Mouse (Mus musculus): Measurements from ENCODE around the gene Dnal4. TPM values are rescaled to one million over a fixed set of nuclear protein-coding genes. Genes with fewer than 3 reads are reported as not detected.
A peak's percentile ranks its signal among the peaks of the same experiment; 100 is the strongest.

Dnal4 gene
- total RNA-seq, 1 experiment from 2014 or later: 8.3 TPM

DNA sequence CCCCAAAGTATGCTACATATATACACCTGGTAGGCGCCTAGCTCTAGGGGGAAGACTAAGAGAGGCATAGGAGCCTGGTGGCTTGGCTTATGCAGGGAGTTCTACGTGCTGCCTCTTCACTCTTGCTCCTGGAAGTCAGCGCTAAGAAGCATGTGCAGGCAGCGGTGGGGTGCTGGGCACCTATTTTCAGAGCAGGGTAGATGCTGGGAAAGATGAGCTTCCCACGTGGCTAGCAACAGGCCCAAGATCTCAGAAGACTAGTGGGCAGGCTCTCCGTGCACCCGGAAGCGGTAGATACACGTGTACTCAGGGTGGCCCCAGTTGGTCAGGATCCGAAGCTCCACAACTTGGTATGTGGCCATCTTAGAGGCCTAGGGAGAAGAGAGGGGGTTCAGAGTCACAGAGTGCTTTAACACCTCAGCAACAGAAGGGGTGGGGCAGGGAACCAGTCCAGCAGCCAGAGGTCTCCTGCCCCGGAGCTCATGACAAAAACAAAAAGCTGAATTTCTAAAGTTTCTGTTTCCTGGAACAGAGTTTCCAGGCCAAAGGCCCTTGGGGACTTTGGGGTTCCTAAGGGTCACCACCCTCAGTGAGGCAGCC is 52.4 kb downstream of the Dnal4 start:
- ATAC-seq (replicated peaks in 1 of 2; ENCODE audit: insufficient read depth in 1 of 2, low FRiP score in 2 of 2, low TSS enrichment in 1 of 2, low read depth in 1 of 2, poor library complexity in 2 of 2, severe bottlenecking in 2 of 2): no peak

DNA sequence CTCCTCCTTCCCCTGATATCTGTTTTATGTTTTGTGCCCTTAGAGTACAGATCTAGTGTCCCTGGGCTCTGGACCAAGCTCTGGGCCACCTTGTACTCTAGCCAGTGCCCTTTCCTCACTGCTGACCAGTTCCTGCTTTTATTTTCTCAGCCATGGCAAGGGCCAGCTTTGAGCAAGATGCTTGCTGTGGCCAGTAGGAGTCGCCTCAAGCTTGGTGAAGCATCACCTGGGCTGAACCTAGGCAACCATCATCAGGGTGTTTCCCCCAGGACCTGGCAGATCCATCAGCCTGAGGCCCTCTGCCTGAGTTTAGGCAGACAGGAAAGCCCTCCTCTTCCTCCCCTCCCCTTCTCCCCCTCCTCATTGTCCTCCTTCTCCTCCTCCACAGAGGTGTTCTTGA is 54.2 kb downstream of the Dnal4 start:
- peak; percentile 57 to 87 for ATAC-seq (replicated peaks in 1 of 2; ENCODE audit: insufficient read depth in 1 of 2, low FRiP score in 2 of 2, low TSS enrichment in 1 of 2, low read depth in 1 of 2, poor library complexity in 2 of 2, severe bottlenecking in 2 of 2)

DNA sequence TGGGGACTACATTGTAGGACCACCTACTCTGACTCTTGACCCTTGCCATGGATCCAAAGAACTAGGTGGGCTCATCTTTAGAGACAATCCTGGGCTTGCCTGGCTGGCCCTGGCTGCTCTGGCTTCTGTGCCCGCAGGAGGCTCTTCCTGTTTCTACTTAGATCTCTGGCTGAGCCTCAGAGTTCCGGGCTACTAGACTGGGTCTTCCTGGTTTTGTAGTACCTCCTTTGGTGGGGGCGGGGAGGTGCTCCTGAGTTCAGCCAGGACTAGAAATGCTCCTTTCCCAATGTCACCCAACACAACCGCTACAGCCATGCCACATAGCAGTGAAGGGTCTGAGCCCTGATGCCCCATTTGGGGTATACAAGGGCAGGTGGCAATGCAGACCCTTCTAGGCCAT is 56.9 kb downstream of the Dnal4 start:
- no peak for ATAC-seq (replicated peaks in 1 of 2; ENCODE audit: insufficient read depth in 1 of 2, low FRiP score in 2 of 2, low TSS enrichment in 1 of 2, low read depth in 1 of 2, poor library complexity in 2 of 2, severe bottlenecking in 2 of 2)

DNA sequence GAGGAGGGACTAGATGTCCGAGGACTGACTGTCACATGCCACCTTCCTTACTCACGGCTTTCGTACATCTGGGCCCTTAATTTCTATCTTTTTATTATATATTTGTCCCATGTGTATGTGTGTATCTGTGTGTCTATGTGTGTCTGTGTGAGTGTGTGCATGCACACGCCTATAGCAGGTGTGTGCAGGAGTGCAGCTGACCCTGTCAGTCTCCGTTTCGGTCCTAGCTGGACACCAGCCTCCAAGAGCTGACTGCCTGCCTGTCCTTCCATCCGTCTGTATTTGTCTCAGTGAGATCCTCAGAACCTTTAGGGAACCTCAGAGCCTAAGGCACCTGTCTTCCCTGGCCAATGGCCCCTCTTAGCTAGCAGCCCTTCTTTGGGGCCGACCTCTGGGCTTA is 57.4 kb downstream of the Dnal4 start:
- no peak for ATAC-seq (replicated peaks in 1 of 2; ENCODE audit: insufficient read depth in 1 of 2, low FRiP score in 2 of 2, low TSS enrichment in 1 of 2, low read depth in 1 of 2, poor library complexity in 2 of 2, severe bottlenecking in 2 of 2)

DNA sequence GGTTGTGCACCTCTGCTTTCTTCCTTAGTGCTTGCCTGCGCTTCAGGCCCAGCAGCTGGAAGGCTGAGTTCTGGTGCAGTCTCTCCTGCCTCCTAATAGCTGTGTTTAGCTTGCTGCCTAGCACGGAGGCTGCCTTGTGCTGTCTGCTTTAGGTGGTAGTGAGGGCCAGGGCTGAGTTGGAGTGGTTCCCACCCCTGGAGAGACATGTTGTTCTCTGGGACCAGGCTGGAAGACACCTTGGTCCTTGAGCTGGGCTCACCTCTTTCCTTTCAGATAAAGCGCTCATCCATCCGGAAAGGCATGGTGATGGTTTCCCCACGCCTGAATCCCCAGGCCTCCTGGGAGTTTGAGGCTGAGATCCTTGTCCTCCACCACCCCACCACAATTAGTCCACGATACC is 60.9 kb downstream of the Dnal4 start:
- no peak for ATAC-seq (replicated peaks in 1 of 2; ENCODE audit: insufficient read depth in 1 of 2, low FRiP score in 2 of 2, low TSS enrichment in 1 of 2, low read depth in 1 of 2, poor library complexity in 2 of 2, severe bottlenecking in 2 of 2)

DNA sequence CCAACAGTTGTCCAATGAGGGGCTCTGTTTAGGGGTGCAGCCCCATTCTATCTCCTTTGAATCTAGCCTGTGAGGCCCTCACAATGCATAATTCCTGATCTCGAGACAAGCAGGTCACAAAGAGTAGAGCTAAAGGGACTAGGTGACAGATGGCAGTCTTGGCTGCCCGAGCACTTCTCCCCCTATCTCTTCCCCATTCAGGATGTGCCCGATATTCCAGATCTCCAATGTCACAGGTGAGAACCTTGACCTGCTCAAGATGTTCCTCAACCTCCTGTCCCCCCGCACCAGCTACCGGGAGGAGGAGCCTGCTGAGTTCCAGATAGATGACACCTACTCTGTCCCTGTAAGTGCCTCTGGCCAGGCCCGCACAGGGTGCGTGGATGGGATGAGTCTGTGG is 62.0 kb downstream of the Dnal4 start:
- ATAC-seq (replicated peaks in 1 of 2; ENCODE audit: insufficient read depth in 1 of 2, low FRiP score in 2 of 2, low TSS enrichment in 1 of 2, low read depth in 1 of 2, poor library complexity in 2 of 2, severe bottlenecking in 2 of 2): no peak

Other genes with a start within 250 kb of the Dnal4 start
- 243 and 272 TPM in 2 replicates for gene Ddx17, start 231.1 kb downstream of the Dnal4 start, total RNA-seq (2017)
- 2.4 and 2.8 TPM in 2 replicates for gene Dmc1, start 172.7 kb downstream of the Dnal4 start, total RNA-seq (2017)
- gene Fam227a, start 118.9 kb downstream of the Dnal4 start, total RNA-seq (2017): 0.44 and 1.7 TPM in 2 replicates
- gene Cby1, start 118.7 kb downstream of the Dnal4 start, total RNA-seq (2017): 33.0 and 75.0 TPM in 2 replicates
- 52.1 and 75.9 TPM in 2 replicates for gene Tomm22, start 107.0 kb downstream of the Dnal4 start, total RNA-seq (2017)
- gene Josd1, start 89.9 kb downstream of the Dnal4 start, total RNA-seq (2017): 33.6 and 35.1 TPM in 2 replicates
- 56.9 and 71.1 TPM in 2 replicates for gene Gtpbp1, start 87.0 kb downstream of the Dnal4 start, total RNA-seq (2017)
- 110 and 149 TPM in 2 replicates for gene Sun2, start 35.3 kb downstream of the Dnal4 start, total RNA-seq (2017)
- gene Nptxr, start 26.9 kb upstream of the Dnal4 start, total RNA-seq (2017): 0.30 and 1.7 TPM in 2 replicates
- not detected in 2 replicates for gene Npcd, start 56.4 kb upstream of the Dnal4 start, total RNA-seq (2017)
- gene Cbx6, start 56.8 kb upstream of the Dnal4 start, total RNA-seq (2017): 34.1 and 34.2 TPM in 2 replicates
- 189 and 226 TPM in 2 replicates for gene Apobec3, start 113.8 kb upstream of the Dnal4 start, total RNA-seq (2017)
- 12.6 TPM in 2 replicates for gene Cbx7, start 193.3 kb upstream of the Dnal4 start, total RNA-seq (2017)
- gene Pdgfb, start 237.1 kb upstream of the Dnal4 start, total RNA-seq (2017): 0.84 and 2.2 TPM in 2 replicates

Measured in hematopoietic stem cell, adult 5-6 weeks (primary cell).